Mouse (Mus musculus) layer of hippocampus, adult 9-10 months (tissue): ENCODE results near the gene Gm20388.

Experiments used
- DNase-seq: peaks from one replicate; pipeline ENCODE4 v3.0.0; 2022; ENCODE audit warnings: low spot score

The Gm20388 gene

DNA sequence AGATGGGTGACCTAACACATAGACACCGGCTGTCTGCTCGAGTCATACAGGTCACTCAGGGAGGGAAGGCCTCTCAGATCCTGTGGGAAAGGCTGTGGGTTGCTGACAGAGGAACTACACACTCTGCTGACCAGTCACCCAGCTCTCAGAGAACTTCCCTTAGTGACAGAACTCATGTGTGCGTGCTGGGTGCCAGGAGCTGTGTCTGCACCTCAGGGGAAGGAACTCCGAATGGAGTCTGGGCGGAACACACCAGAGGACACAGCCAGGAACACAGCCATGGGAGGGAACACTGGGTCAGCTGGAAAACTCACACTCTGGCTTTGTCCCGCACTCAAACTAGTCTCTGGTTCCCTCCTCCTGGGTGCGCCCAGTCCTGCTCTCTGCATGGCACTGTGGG, 2497.0 kb downstream of the Gm20388 start:
- no peak for DNase-seq

DNA sequence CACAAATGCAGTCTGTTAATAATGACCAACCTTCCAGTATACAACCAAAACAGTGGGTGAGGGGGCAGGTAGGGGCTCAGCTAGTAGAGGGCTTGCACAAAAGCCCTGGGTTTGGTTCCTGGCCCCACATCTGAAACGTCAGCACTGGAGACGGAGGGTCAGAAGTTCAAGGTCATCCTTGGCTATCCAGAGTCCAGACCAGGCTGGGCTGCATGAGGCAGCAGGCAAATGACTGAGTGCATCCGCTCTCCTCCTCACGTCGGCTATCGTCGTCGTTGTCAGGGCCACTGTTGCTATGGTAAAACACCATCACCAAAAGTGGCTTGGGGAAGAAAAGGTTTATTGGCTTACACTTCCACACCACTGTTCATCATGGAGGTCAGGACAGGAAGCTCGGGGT, 2503.7 kb downstream of the Gm20388 start:
- DNase-seq, result no peak

DNA sequence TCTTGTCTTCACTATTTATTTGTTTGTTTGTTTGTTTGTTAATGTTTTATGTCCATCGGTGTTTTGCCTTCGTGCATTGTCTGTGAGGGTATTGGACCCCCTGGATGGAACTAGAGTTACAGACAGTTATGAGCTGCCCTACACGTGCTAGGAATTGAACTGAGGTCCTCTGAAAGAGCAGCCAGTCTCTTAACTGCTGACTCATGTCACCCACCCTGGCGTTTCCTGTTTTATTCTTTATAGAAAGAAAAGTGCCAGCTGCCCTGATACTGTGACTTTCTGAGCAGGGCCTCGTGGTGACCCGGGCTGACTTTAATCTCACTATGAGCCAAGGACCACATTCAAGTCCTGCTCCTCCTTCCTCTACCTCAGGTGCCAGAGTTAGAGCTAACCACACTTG, 2504.9 kb downstream of the Gm20388 start:
- no peak for DNase-seq

DNA sequence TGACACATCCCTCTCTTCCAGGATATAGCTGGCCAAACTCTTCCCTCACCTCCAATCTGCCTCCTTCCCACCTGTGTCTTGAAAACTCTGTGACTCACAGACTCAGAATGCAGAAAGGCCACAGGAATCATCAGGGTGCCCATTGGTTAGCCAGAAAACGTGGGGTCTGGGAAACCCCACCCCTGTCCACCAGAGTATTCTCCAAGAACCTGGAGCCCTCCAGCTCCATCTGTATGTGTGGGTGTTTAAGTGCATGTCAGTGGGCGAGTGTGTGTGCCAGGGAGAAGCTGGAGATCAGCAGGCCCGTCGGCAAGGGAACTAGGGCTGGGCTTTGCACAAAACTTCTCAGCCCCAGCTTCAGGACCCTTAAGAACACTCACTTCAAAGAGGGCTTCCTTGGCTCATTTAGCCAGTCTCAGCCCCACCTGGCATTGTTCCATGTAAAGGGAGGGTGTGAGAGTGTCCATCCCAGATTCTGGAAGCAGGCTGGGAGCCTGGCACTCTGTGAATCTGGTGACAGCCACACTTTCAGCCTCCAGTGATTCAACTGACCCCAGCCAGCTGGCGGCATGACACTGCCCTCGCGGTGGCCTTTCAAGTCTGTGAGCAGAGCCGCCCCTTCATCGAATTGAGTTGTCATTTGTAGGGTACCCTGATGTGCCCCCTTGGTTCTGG, 2509.4 kb downstream of the Gm20388 start:
- DNase-seq, result no peak

DNA sequence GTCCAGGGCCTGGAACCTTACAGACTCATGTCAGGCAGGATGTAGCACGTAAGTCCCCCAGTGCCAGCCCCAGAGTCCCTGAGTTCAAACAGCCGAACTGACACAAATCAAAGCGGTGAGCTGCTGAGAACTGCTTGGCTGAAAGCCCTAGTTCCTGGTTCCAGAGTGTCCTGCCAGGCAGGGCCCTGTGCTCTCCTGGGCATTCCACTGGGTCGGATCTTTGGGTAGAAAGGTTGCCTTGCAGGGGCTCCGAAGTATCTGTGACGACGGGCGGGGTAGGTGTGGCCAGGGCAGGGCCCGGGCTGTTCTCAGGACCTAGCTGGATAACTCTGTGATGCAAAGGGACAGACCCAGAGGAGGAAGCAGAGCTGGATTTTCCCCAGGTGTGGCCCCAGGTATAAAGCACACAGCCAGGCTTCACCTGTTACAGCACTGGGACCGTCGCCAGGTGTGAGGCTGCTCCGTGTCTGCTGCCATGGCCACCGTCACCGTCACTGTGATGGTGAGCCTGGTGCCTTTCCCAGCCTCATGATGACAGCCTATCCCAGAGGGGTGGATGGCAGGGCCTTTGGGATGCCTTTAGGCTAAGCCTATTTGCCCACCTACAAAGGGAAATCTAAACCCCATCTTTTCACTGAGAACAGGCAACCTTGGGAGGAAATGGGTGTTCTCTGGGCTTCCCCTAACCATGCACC, 2510.9 kb downstream of the Gm20388 start, which contains the start of gene Il17c:
Gene Il17c (plus strand): TSS at position 645 of the 695 bp plus-strand sequence.
- DNase-seq, result no peak

DNA sequence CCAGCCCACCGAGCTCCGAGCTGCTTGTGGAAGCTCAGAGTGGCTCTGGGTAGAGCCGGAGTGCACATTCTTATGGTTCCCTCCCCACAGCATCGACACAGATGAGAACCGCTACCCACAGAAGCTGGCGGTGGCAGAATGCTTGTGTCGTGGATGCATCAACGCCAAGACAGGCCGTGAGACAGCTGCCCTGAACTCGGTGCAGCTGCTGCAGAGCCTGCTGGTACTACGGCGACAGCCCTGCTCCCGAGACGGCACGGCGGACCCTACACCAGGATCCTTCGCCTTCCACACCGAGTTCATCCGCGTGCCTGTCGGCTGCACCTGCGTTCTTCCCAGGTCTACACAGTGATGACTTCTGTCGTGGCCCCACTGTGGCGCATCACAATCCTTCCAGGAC, 2512.6 kb downstream of the Gm20388 start:
- no peak for DNase-seq

DNA sequence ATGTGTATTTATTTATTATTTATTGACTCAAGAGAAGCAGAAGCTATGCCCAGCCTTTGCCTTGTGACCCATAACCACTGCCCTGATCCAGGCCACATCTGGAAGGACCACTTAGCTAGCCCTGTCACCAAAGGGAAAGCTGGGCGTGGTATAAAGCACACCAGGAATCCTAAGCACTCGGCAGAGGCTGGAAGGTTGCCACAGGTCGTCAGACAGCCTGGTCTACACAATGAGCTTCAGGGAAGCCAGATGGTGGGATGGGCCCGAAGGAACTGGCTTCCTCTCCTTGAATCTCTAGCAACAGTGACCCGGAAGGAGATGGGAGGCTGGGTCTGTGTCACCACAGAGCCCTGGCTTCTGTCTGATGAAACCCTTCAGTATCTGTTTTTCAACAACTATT, 2513.0 kb downstream of the Gm20388 start:
- DNase-seq, result no peak

DNA sequence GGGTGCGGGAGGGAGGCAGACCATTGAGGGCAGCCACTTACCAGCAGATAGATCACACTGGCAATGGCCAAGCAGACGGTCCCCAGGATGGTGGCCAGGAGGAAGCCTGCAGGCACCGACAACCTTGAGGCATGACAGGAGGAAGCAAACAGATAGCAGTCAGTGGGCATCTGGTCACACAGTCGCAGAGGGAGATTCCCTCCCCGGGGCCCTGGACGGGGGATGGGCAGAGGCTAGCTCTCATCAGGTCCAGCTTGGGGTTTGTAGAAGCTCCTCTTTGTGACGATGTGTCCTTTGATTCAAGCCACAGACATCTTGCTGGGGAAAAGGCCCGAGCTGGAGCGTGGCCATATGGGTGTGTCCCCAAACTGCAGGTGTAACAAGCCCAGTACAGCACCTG, 2515.5 kb downstream of the Gm20388 start:
- no peak for DNase-seq

DNA sequence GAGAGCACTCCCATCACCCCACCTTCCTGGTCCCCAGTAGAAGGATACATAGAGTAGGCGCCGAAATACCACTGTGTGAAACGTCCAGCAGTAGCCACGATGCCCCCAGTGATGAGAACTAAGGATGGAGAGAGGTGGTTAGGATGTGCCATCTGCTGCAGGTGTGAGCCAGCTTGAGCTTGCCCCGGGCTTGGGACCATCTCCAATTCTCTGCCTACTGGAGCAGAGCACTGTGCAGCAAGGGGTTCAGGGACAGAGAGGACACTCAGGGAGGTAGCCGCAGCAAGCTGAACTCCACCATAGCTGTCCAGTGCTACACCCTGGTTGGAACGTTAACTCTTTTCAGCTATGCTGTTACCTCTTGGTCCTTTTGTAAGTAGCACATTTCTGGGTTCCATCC, 2517.0 kb downstream of the Gm20388 start:
- no peak for DNase-seq

DNA sequence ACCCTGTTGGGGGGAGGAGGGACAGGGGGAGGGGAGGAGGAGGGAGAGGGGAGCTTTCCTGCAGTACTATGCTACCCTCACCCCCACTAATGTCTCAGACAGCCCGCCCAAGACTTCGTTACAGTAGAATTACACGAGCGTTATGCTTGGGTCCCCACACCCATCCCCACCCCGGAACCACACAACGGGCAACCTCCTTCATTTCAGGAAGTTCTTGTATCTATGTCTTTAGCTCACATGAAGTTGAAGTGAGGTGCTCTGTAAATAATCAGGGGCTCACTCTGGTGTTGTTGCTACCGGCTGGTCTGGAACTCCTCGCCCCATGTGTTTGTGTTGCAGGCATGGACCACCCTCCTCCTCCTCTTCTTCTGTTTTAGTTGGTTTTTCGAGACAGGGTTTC, 2517.5 kb downstream of the Gm20388 start:
- no peak for DNase-seq

DNA sequence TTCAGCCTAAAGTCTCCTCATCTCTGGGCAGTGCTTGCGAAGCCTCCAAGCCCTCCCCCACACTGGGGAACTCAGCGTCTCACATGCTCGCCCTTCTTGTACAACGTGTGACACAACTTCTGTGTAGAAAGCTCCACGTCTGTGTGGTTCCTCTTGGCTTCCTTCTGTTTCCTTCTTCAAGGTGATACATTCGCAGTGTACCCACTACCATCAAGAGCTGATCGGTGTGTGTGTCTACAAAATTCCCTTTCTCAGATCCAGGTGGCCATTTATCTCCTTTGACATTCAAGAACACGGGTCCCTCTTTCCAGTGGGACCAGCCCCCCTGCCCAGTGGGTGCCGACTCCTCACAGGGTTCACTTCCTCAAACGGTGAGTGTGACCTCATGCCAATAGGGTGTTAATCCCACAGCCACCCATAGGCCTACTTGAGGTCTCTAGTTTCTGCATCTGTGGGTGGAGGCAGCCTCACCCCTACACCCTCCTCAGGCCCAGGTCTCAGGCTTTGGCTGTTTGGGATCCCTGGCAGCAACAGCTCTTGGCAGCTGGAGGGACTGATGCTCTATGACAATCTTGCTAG, 2519.5 kb downstream of the Gm20388 start:
- DNase-seq, result no peak

DNA sequence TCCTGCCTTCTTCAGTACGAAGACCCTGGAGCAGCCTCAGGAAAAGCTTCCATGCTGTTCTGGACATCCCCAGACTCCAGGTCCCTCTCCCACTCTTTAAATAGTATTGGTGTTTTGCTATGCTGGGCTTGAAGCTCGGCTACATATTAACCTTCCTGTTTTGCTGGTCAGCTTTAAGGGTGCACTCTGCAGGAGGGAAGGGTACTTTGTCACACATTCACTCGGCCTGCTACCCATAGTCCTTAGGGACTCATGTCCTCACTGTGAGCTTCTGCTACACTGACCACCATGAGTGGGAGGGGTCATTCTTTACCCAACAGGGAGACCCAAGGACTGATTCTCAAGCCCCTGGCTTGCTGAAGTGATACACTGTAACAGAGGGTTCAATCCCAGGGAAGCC, 2520.0 kb downstream of the Gm20388 start:
- DNase-seq, result no peak

DNA sequence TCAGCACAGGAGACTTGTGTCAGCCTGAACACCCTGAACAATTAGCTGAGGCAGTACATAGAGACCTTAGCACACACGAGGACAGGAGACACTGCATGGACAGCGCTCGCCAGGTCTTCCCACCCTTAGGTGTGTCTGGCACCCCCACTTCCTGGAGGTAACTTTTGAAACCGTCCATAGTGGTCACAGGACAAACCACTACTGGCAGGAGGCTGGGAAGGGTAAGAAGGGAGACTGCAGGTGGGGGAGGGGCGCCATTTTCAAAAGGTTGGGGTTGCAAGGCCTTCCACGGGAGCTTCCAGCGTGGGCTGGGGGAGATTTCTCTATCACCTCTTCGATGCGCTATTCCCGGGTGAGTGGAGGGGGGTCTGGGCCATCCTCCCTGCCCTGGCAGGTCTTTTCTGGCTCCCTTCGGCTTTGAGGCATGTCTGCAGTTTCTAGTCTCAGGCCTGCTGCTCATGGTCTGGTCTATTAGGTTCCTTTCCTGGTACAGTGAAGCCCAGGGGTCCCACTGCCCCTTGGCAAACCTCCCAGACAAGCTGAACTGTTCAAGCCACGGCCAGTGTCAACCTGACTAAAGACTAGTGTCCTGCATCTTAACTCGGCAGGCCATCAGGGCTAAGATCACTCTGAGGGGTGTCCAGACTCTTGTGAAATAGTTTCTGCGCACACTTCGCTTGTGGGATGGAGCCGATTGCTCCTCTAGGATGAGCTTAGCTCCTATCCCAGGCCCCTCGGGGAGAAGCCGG, 2521.2 kb downstream of the Gm20388 start:
- no peak for DNase-seq

DNA sequence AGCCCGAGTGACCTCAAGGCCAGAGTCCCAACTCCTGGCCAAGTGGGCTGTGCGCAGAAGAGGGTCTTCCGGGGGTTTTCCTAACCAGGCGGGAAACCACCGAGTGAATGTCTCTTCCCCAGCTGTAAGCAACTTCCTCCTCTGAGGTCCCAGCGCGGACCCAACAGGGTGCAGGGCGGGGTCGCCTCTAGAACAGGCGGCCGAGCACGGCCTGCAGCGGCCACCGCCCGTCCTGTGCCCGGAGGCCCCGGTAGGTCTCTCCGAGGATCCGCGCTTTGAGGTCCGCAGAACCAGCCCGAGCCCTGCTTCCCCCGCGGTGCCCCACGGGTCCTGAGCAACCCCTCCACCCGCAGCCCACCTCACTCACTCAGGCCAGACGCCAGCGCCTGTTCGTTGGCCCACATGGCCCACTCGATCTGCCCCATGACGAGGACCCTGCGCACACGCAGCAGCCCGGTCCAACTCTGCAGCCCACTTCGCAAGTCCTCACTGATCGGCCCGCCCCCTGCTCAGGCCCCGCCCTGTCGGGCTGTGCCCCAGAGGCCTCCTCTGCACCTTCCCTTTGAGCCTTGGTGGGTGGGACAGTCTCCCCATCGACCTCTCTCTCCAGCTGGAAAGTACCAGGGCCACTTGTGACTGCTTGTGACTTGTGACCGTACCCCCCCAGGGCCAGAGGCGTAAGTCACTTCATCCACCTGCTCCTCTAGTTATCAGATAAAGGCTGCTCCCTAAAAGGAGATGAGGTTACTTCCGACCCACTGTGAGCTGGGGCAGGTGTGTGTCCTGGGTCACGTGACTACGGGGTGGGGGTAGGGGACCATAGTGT, 2522.0 kb downstream of the Gm20388 start, which contains the start of gene Cyba:
Gene Cyba (minus strand): TSS at position 488 of the 826 bp plus-strand sequence.
- no peak for DNase-seq

DNA sequence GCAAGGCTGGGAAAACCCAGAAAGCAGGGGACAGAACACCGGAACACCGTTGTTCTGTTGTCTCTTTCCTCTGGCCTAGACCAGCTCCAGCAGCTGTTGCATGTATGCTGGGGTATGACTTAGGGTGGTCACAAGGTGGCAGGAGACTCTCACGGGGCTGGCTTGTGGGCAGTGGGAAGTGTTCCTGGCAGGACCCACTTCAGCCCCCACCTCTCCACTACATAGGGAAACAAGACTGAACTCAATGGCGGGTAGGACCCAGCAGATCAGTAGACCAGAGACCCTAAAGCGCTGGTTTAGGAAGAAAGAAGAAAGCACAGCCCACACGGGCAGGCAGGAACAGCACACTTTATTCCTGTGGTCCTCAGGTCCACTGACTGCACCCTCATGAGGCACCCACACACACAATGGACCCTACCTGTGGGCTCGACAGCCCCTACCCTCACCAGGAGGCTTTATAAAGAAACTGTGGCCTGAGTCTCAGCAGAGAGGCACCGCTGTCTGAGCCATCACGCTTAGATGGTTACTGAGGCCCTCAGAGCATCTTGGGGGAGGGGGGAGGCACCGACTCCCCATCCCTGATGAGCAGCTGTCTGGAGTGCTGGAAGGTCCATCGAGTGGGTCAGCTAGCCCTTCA, 2522.7 kb downstream of the Gm20388 start:
- DNase-seq, result no peak

DNA sequence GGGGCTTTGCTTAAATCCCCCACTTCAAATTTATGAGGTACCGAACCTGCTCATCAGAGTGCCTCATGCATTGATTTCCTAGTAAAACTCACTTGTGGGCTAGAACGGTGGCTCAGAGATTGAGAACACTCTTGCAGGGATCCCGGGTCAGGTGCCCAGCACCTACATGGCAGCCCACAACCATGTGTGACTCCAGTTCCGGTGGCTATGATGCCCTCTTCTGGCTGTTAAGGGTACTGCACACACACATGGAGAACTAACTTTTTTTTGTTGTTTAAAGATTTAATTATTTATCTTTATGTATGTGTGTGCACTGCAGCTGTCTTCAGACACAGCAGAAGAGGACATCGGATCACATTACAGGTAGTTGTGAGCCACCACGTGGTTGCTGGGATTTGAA, 2524.7 kb downstream of the Gm20388 start:
- no peak for DNase-seq

DNA sequence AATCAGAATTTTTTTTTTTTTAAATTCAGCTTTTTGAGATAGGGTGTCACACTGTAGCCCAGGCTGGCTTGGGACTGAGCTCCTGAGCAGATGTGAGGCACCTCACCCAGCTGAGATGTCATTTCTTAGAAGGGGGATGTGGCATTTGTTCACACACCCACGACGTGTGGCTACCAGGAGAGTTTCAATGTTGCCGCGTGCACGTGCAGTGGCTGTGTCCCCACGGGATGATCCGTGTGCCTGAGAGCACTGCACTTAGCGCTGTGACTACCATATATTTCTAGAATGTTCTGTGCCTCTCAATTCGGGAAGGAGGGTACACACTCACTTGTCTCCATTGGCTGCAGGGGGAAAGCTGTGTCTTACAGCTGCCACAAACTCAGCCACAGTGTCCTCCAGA, 2525.5 kb downstream of the Gm20388 start:
- no peak for DNase-seq

DNA sequence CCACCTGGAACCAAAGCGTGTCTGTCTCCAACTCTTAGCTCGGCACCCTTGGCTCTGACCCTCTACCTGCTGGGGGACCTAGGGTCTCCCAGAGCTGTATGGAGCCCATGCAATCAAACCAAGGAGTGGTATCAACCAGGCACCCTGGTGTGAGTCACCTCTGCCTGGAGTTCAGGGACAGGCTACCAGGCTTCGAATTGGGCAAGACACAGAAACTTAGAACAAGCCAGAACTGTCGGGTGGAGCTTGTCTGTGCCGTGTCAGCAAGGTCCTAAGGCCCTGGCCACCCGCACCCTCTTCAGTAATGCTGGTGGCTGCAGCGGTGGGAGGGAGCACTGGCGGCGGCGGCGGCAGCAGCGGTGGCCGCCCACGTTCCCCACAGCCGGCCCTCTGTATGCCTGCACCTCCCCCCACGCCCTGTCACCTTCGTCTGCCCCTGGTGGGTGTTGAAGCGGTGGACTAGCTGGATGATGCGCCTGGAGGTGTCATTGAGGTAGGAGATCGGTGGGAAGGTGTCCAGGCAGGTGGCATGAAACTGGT, 2526.0 kb downstream of the Gm20388 start:
- no peak for DNase-seq

DNA sequence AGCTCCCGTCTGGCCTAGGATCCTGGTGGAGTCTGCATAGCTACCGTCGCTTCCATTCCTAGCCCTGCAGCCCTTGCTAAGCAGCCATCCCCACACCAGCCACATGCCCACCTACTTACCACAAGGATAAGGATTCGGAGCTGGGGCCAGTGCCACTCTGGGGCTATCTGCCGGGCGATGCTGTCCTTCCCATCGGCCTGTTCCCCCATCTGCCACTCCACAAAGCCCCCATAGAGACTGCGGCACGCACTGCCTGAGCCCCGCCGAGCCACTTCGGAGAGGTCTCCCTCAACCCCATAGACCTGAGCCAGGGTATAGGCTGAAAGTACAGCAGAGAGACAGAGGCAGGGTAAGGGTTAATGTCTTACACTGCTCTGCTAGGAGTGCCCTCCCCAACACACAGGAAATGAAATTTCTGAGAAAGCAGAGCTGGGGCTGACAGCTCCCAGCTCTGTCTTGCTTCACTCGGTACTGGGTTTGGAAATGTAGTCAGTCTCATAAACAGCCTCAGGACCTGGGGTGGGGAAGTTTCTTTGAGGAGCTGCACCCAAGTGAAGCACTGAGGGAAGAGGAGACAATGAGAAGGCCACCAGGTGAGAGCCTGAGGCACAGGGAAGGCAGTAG, 2527.2 kb downstream of the Gm20388 start:
- no peak for DNase-seq

DNA sequence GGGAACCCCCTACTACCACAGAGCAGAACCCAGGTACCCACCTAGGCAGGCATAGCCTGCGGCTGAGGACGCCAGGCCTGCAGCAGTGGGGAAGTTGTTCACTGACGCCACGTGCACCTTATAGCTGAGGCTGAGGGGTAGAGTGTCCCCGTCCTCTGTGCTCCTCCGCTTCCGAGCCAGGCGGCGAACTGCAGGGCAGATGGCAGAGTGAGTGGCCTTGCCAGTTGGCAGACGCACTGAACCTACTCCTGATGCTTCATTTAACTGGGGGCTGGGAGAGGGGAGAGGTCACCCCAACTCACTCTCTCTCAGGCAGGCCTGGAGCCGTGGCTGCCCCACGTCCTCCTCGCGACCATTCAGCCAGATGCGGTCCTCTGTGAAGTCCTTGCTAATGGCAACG, 2528.7 kb downstream of the Gm20388 start:
- no peak for DNase-seq

DNA sequence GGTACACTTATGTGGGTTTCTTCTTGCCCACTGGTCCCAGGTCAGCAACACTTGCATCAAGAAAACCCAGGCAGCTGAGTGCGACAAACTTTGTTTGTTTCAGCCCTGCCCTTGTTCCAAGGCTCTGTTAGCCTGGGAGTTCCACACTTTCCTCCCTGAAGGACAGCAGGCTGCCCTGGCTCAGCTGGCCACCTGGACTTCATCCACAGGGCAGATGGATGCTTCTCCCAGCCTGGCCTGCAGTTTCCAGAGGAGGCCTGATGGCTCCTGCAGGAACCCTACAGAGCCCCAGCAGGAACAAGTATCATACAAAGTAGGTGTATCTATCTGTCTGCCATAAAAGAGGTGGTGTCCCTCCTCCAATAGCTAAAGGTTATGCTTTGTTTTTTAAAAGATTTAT, 2530.7 kb downstream of the Gm20388 start:
- no peak for DNase-seq
